Mouse (Mus musculus) olfactory bulb, adult 2 months (tissue): Measurements from ENCODE around the gene Zbtb9. TPM values are rescaled to one million over a fixed set of nuclear protein-coding genes. Genes with fewer than 3 reads are reported as not detected.

Experiments used
- H3K27ac ChIP-seq: fragments of 200-500 bp; 2 replicates; pipeline ENCODE4 v1.5.1; 2012; ENCODE audit warnings: low read depth, low read length; ENCODE audit not compliant: insufficient read depth
- H3K4me1 ChIP-seq: fragments of 200-500 bp; 2 replicates; pipeline ENCODE4 v1.6.1; 2012; ENCODE audit warnings: low read length; ENCODE audit not compliant: control insufficient read depth, insufficient read depth
- H3K4me3 ChIP-seq: fragments of 200-500 bp; 2 replicates; pipeline ENCODE4 v1.5.1; 2012; ENCODE audit warnings: mild to moderate bottlenecking, low read depth, low read length, moderate library complexity; ENCODE audit not compliant: insufficient read depth
- CTCF ChIP-seq: fragments of 200-500 bp; IDR thresholded peaks from 2 replicates; pipeline ENCODE4 v1.5.1; 2012; ENCODE audit warnings: low read depth, mild to moderate bottlenecking, low read length, moderate library complexity; ENCODE audit not compliant: insufficient read depth
- POLR2A ChIP-seq: fragments of 200-500 bp; IDR thresholded peaks from 2 replicates; pipeline ENCODE4 v1.6.1; 2012; ENCODE audit warnings: mild to moderate bottlenecking, low read depth, low read length, moderate library complexity; ENCODE audit not compliant: insufficient read depth
- WGBS: fragments of 180-500 bp; shearing (Covaris S2); methylation state at CpG from one replicate; pipeline ENCODE4 v1.1.7; 2018; 5-methylcytosine and 5-hydroxymethylcytosine counted together
- polyA plus RNA-seq: library from polyadenylated mRNA; stranded (reverse); fragments of >200 nt; gene quantifications from 2 replicates; pipeline ENCODE4 v1.2.4, GENCODE M21; 2012; ENCODE audit warnings: low replicate concordance; ENCODE audit not compliant: missing spikeins, insufficient read depth, insufficient read length

Gene Zbtb9
- polyA plus RNA-seq, 1 experiment = 109 TPM

DNA sequence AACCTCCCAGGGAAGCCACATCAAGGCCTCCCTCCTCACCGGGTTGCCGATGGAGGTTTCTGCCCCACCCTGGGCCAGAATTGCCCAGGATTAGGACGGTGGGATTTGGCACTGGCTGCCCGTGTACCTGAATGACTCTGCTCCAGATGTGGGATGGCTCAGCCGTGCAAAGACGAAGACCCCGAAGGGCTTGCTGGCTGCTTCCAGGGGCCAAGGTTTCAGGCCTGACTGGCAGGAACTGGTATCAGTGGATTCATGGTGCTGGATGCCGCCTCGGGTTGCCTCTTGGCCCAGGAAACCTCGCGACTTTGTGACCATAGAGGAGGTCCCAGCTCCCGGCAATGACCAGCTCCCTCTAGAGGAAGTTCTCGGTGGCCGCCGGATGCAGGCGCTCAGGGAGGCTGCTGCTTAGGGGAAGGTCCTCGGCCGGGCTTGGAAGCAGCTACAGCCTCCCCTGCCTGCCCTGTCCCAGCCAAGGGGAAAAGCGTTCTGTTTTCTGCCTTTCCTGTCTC is 55.4 kb downstream of the Zbtb9 start:
- peaks cover 30% of the 10 kb centered on the region for H3K4me1 ChIP-seq
- H3K4me3 ChIP-seq = peak overlapping the region; percentile 74
- WGBS = under 1% methylated on average over 19 of the region's 19 CpGs
- peak overlapping the region; percentile 86 for H3K27ac ChIP-seq
- peak; percentile 73 for TF ChIP-seq CTCF
- TF ChIP-seq POLR2A = 0 out of 2 replicates have a peak, but pooled peaks have one; percentile 28

- H3K4me1 ChIP-seq = peaks cover 30% of the 10 kb centered on the region
- H3K4me3 ChIP-seq = peak within 1 kb of the TSS; percentile 74
- peak within 1 kb of the TSS; percentile 86 for H3K27ac ChIP-seq
- 57% methylated on average over 4 of the region's 4 CpGs for WGBS
- TF ChIP-seq CTCF (no peak), POLR2A (no peak)
Measured at GRCm38 (mm10) chr17:27028909-27029308, 55.9 kb downstream of the Zbtb9 start, which contains the start of gene Bak1. TSS of gene Bak1 (minus strand) at chr17:27029009.

DNA sequence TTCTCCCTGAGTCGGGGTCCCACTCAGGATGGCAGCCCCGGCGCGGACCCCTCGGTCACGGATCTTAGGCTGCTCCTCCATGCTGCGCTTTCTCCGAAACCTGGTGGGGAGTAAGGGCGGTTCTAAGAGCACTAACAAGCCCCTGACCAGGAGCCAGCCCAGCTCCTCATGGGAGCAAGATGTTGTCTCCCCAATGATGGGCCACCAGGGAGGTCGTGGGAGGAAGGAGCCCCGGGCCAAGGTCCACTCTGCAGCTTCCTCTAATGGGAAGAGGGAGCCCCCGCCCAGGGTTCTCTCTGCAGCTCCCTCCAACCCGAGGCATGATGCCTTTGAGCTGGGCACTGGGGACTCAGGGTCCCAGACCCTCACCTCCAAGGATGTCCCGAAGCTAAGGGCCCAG is 56.5 kb downstream of the Zbtb9 start:
- no peak for TF ChIP-seq CTCF
- no peak for TF ChIP-seq POLR2A
- WGBS = 90% methylated on average over 14 of the region's 14 CpGs
- no peak overlapping the region for H3K4me3 ChIP-seq
- peaks cover 30% of the 10 kb centered on the region for H3K4me1 ChIP-seq
- no peak overlapping the region for H3K27ac ChIP-seq

DNA sequence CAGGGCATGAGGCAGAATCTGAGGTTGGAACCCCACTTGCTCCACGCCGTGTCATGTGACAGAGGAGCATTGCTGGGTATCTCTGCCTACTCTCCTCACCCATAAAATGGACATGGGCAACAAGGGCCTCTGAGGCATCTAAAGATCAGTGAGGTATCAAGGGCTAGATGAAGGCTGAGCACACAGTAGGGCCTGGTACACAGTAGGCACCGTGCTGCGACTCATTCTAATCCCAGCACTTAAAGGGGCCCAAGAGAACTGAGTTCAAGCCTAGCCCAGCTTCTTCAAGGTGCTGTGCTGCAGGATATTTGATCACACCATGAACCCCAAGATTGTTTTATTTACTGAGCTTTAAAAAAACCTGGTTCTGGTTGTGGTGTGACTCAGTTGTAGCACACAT is 57.9 kb downstream of the Zbtb9 start:
- H3K27ac ChIP-seq = no peak overlapping the region
- no peak for TF ChIP-seq CTCF
- no peak for TF ChIP-seq POLR2A
- WGBS = 94% methylated on average over 4 of the region's 4 CpGs
- H3K4me3 ChIP-seq = no peak overlapping the region
- H3K4me1 ChIP-seq = peaks cover 22% of the 10 kb centered on the region

DNA sequence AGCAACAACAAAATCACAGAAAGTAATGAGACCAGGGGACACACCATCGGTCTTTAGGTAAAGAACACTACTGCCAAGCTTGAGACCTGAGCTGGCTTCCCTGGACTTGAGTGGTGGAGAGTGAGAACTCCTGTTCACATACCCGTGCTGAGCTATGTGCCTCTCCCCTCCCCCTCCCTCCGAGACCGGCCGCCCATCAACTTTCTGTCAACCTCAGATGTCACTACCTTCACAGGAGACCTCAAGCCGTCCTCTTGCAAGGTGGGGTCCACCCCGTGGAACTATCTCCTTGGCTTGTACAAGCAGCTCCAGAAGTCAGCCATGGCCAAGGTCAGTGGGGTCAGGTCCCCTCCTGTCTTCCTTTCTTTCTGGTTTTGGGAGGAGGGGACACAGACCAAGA is 59.4 kb downstream of the Zbtb9 start:
- TF ChIP-seq CTCF = no peak
- TF ChIP-seq POLR2A = no peak
- Histone ChIP-seq H3K4me3 (peak overlapping the region; percentile 12), H3K27ac (no peak overlapping the region), H3K4me1 (peaks cover 13% of the 10 kb centered on the region)
- WGBS = 62% methylated on average over 7 of the region's 7 CpGs

DNA sequence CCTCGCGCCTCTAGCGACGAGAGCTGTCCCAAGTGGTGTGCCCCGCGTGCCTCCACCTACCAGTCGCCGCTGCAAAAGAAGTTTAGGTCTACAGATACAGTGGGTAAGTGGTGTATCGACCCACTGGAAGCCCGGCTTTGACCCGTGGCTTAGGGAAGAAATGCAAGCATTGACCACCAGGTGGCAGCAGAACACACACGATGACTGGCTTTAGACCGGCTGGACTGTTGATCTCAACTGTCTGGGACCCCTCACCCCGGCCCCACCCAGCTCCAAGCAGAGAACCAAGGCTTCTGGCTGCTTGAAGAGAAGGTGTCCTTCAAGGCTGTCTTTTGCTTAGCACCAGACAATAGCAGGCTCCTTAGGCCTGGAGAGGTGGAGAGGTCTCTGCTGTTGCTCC is 59.9 kb downstream of the Zbtb9 start:
- peak overlapping the region; percentile 12 for H3K4me3 ChIP-seq
- 1% methylated on average over 14 of the region's 14 CpGs for WGBS
- H3K4me1 ChIP-seq = peaks cover 13% of the 10 kb centered on the region
- H3K27ac ChIP-seq = no peak overlapping the region
- TF ChIP-seq CTCF (peak; percentile 66), POLR2A (no peak)

GRCm38 (mm10) chr17:27036465-27036864 is 63.5 kb downstream of the Zbtb9 start:
- Histone ChIP-seq H3K27ac (no peak overlapping the region), H3K4me1 (peaks cover 41% of the 10 kb centered on the region), H3K4me3 (no peak overlapping the region)
- 84% methylated on average over 7 of the region's 7 CpGs for WGBS
- no peak for TF ChIP-seq CTCF
- no peak for TF ChIP-seq POLR2A

DNA sequence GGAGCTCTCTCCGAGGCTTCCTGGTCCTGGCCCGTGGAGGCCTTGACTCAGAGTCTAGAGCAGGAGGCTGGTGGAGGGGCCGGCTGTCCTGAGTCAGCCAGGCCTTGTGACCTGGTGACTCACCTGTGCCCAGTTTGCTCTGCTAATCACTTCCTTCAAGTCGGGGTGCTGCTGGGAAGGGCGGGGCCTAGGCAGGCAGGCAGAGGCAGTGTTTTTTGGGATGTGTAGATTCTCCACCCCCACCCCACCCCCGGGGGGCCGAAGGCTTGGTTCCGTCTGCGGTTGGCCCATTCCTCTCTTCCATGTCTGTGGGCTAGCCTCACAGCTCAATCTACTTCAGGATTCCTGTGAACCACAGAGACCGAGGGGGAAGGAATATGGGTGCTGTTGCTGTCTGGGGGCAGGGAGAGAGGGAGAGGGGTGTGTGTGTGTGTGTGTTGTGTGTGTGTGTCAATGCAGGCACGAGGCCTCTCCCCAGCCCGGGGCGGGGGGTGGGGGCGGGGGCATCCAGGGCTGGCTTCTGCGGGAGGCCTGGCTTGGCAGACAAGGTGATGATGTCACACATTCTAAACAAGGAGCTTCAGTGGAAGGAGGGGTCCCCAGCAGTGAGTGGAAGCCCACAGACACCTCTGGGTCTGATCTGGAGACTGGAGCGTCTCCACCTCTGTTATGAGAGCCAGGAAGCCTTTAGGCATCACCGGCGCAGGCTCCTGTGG is 65.5 kb downstream of the Zbtb9 start:
- 35% methylated on average over 18 of the region's 18 CpGs for WGBS
- TF ChIP-seq POLR2A = no peak
- TF ChIP-seq CTCF = no peak
- Histone ChIP-seq H3K27ac (no peak overlapping the region), H3K4me3 (no peak overlapping the region), H3K4me1 (peaks cover 43% of the 10 kb centered on the region)

DNA sequence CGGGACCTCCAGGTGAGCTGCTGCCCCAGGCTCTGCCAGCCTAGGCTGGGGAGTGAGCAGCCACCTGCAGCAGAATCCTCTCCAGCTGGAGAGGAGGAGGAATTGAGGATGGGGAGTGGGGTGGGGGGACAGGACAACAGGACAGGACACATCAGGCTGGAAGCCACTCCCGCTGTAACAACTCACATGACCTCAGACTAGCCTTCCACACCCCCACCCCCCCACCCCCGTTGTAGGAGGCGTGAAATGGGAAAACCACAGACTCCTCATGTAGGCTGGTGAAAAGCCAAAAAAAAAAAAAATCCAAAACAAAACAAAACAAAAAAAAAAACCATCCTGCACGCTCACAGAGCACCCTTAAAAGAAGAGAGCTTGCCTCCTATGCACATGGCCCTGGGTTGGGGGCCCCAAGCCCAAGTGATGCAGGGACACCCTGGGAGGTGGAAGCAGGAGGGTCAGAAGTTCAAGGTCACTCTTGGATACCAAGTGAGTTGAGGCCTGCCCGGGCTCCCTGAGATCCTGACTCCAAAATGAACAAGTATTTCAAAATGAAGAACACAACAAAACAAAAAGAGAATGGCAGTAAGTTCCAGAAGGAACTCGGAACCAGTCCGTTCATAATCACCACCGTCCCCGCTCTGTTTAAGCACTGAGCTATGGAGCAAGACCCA is 66.6 kb downstream of the Zbtb9 start:
- WGBS = 73% methylated on average over 10 of the region's 10 CpGs
- Histone ChIP-seq H3K4me3 (no peak overlapping the region), H3K4me1 (peaks cover 43% of the 10 kb centered on the region), H3K27ac (no peak overlapping the region)
- TF ChIP-seq POLR2A (no peak), CTCF (no peak)
